Mouse (Mus musculus): ENCODE data around the gene Serbp1. TPM values are rescaled to one million over a fixed set of nuclear protein-coding genes. Genes with fewer than 3 reads are reported as not detected.

Serbp1 gene
- polyA plus RNA-seq, 1 experiment: 342 TPM

- no peaks in the 10 kb centered on the region for H3K4me1 ChIP-seq (ENCODE audit: control insufficient read depth, insufficient read depth, insufficient read length, low read length)
- H3K4me3 ChIP-seq (ENCODE audit: insufficient read depth, low read depth, low read length): no peak overlapping the region
- H3K27ac ChIP-seq (replicated peaks; ENCODE audit: low read depth, low read length): no peak overlapping the region
These were observed 14.9 kb upstream of the Serbp1 start for GRCm38 (mm10) chr6:67223082-67223481.

GRCm38 (mm10) chr6:67223499-67223898, 14.5 kb upstream of the Serbp1 start:
- Histone ChIP-seq H3K4me1 (ENCODE audit: control insufficient read depth, insufficient read depth, insufficient read length, low read length) (no peaks in the 10 kb centered on the region), H3K4me3 (ENCODE audit: insufficient read depth, low read depth, low read length) (no peak overlapping the region), H3K27ac (replicated peaks; ENCODE audit: low read depth, low read length) (no peak overlapping the region)

- peaks cover 2% of the 10 kb centered on the region; the same call in 1 of the 2 replicates for H3K4me1 ChIP-seq (ENCODE audit: control insufficient read depth, insufficient read depth, insufficient read length, low read length)
- no peak overlapping the region for H3K27ac ChIP-seq (replicated peaks; ENCODE audit: low read depth, low read length)
These were observed 11.7 kb upstream of the Serbp1 start for GRCm38 (mm10) chr6:67226286-67226685.

GRCm38 (mm10) chr6:67228459-67229107, 9.4 kb upstream of the Serbp1 start:
- H3K4me1 ChIP-seq (ENCODE audit: control insufficient read depth, insufficient read depth, insufficient read length, low read length): peaks cover 2% of the 10 kb centered on the region; the same call in 1 of the 2 replicates
- H3K4me3 ChIP-seq (ENCODE audit: insufficient read depth, low read depth, low read length): peak overlapping the region; percentile 51

More at GRCm38 (mm10) chr6:67226286-67226685, 11.7 kb upstream of the Serbp1 start:
- H3K4me3 ChIP-seq (ENCODE audit: insufficient read depth, low read depth, low read length): no peak overlapping the region

GRCm38 (mm10) chr6:67229521-67229920, 8.5 kb upstream of the Serbp1 start:
- H3K4me3 ChIP-seq (ENCODE audit: insufficient read depth, low read depth, low read length): 0 out of 2 replicates have a peak overlapping the region, but pooled peaks have one; percentile 8

More at GRCm38 (mm10) chr6:67228459-67229107, 9.4 kb upstream of the Serbp1 start:
- H3K27ac ChIP-seq (replicated peaks; ENCODE audit: low read depth, low read length): peak overlapping the region; percentile 62; the same call in 1 of the 2 replicates

GRCm38 (mm10) chr6:67229922-67230518, 8.0 kb upstream of the Serbp1 start:
- H3K4me1 ChIP-seq (ENCODE audit: control insufficient read depth, insufficient read depth, insufficient read length, low read length): peaks cover 2% of the 10 kb centered on the region; the same call in 1 of the 2 replicates
- no peak overlapping the region for H3K27ac ChIP-seq (replicated peaks; ENCODE audit: low read depth, low read length)
- no peak overlapping the region for H3K4me3 ChIP-seq (ENCODE audit: insufficient read depth, low read depth, low read length)

More at GRCm38 (mm10) chr6:67229521-67229920, 8.5 kb upstream of the Serbp1 start:
- Histone ChIP-seq H3K27ac (replicated peaks; ENCODE audit: low read depth, low read length) (no peak overlapping the region), H3K4me1 (ENCODE audit: control insufficient read depth, insufficient read depth, insufficient read length, low read length) (peaks cover 2% of the 10 kb centered on the region; the same call in 1 of the 2 replicates)

- no peak overlapping the region for H3K4me3 ChIP-seq (ENCODE audit: insufficient read depth, low read depth, low read length)
- H3K4me1 ChIP-seq (ENCODE audit: control insufficient read depth, insufficient read depth, insufficient read length, low read length): peaks cover 2% of the 10 kb centered on the region; the same call in 1 of the 2 replicates
- H3K27ac ChIP-seq (replicated peaks; ENCODE audit: low read depth, low read length): no peak overlapping the region
These were observed 7.0 kb upstream of the Serbp1 start for GRCm38 (mm10) chr6:67230950-67231349.

GRCm38 (mm10) chr6:67235649-67236048, 2.3 kb upstream of the Serbp1 start:
- no peaks in the 10 kb centered on the region for H3K4me1 ChIP-seq (ENCODE audit: control insufficient read depth, insufficient read depth, insufficient read length, low read length)
- H3K4me3 ChIP-seq (ENCODE audit: insufficient read depth, low read depth, low read length): no peak overlapping the region

GRCm38 (mm10) chr6:67236491-67237234, 1.3 kb upstream of the Serbp1 start:
- H3K4me1 ChIP-seq (ENCODE audit: control insufficient read depth, insufficient read depth, insufficient read length, low read length): no peaks in the 10 kb centered on the region
- no peak overlapping the region for H3K27ac ChIP-seq (replicated peaks; ENCODE audit: low read depth, low read length)
- no peak overlapping the region for H3K4me3 ChIP-seq (ENCODE audit: insufficient read depth, low read depth, low read length)

More at GRCm38 (mm10) chr6:67235649-67236048, 2.3 kb upstream of the Serbp1 start:
- no peak overlapping the region for H3K27ac ChIP-seq (replicated peaks; ENCODE audit: low read depth, low read length)

GRCm38 (mm10) chr6:67241263-67241662, 3.3 kb downstream of the Serbp1 start:
- no peaks in the 10 kb centered on the region for H3K4me1 ChIP-seq (ENCODE audit: control insufficient read depth, insufficient read depth, insufficient read length, low read length)
- no peak overlapping the region for H3K4me3 ChIP-seq (ENCODE audit: insufficient read depth, low read depth, low read length)
- H3K27ac ChIP-seq (replicated peaks; ENCODE audit: low read depth, low read length): no peak overlapping the region

- no peak overlapping the region for H3K27ac ChIP-seq (replicated peaks; ENCODE audit: low read depth, low read length)
- no peak overlapping the region for H3K4me3 ChIP-seq (ENCODE audit: insufficient read depth, low read depth, low read length)
- H3K4me1 ChIP-seq (ENCODE audit: control insufficient read depth, insufficient read depth, insufficient read length, low read length): no peaks in the 10 kb centered on the region
These were observed 5.9 kb downstream of the Serbp1 start for GRCm38 (mm10) chr6:67243765-67244420.

GRCm38 (mm10) chr6:67244451-67244850, 6.5 kb downstream of the Serbp1 start:
- no peak overlapping the region for H3K4me3 ChIP-seq (ENCODE audit: insufficient read depth, low read depth, low read length)
- H3K4me1 ChIP-seq (ENCODE audit: control insufficient read depth, insufficient read depth, insufficient read length, low read length): no peaks in the 10 kb centered on the region
- no peak overlapping the region for H3K27ac ChIP-seq (replicated peaks; ENCODE audit: low read depth, low read length)

GRCm38 (mm10) chr6:67251095-67251494, 13.1 kb downstream of the Serbp1 start:
- no peak overlapping the region for H3K4me3 ChIP-seq (ENCODE audit: insufficient read depth, low read depth, low read length)
- H3K4me1 ChIP-seq (ENCODE audit: control insufficient read depth, insufficient read depth, insufficient read length, low read length): no peaks in the 10 kb centered on the region
- H3K27ac ChIP-seq (replicated peaks; ENCODE audit: low read depth, low read length): no peak overlapping the region

GRCm38 (mm10) chr6:67264935-67265334, 27.0 kb downstream of the Serbp1 start:
- Histone ChIP-seq H3K4me3 (ENCODE audit: insufficient read depth, low read depth, low read length) (no peak overlapping the region), H3K27ac (replicated peaks; ENCODE audit: low read depth, low read length) (no peak overlapping the region), H3K4me1 (ENCODE audit: control insufficient read depth, insufficient read depth, insufficient read length, low read length) (no peaks in the 10 kb centered on the region; the same call in 1 of the 2 replicates)

All from brown adipose tissue, adult 24 weeks (tissue).